Mouse (Mus musculus) C2C12 (cell line): Measurements from ENCODE around the gene Fgf7. TPM values are rescaled to one million over a fixed set of nuclear protein-coding genes. Genes with fewer than 3 reads are reported as not detected.

Source experiments
- H3K27me3 ChIP-seq: one replicate; pipeline ENCODE4 v1.6.1; 2011; ENCODE audit not compliant: control insufficient read depth, insufficient read depth, insufficient read length
- H3K36me3 ChIP-seq: one replicate; pipeline ENCODE4 v1.6.1; 2011; ENCODE audit not compliant: control insufficient read depth, insufficient read depth
- H3K4me3 ChIP-seq: one replicate; pipeline ENCODE4 v1.5.1; 2011; ENCODE audit warnings: mild to moderate bottlenecking, control low read depth; ENCODE audit not compliant: poor library complexity, insufficient read depth, severe bottlenecking
- H3K79me2 ChIP-seq: one replicate; pipeline ENCODE4 v1.6.1; 2011; ENCODE audit not compliant: control insufficient read depth, insufficient read depth
- H3K79me3 ChIP-seq: one replicate; pipeline ENCODE4 v1.6.1; 2011; ENCODE audit warnings: low read depth, control low read depth
- H3ac ChIP-seq: one replicate; pipeline ENCODE3; 2011; ENCODE audit warnings: low read depth; ENCODE audit not compliant: control insufficient read depth, insufficient read length
- CEBPB ChIP-seq: IDR thresholded peaks from one replicate; pipeline ENCODE4 v1.6.1; 2011; ENCODE audit warnings: low read depth, mild to moderate bottlenecking, control low read depth, moderate library complexity
- CTCF ChIP-seq: IDR thresholded peaks from one replicate; pipeline ENCODE4 v1.5.1; 2011; ENCODE audit not compliant: control insufficient read depth, insufficient read depth, insufficient read length
- FOSL1 ChIP-seq: IDR thresholded peaks from one replicate; pipeline ENCODE4 v1.8.0; 2011; ENCODE audit warnings: mild to moderate bottlenecking, low read length; ENCODE audit not compliant: poor library complexity, insufficient read depth, severe bottlenecking
- MAX ChIP-seq: IDR thresholded peaks from one replicate; pipeline ENCODE4 v1.6.1; 2011; ENCODE audit warnings: mild to moderate bottlenecking, control low read depth
- MYOD1 ChIP-seq: IDR thresholded peaks from one replicate; pipeline ENCODE4 v1.6.1; 2011; ENCODE audit warnings: low read depth; ENCODE audit not compliant: control insufficient read depth, insufficient read length
- MYOG ChIP-seq: IDR thresholded peaks from one replicate; pipeline ENCODE4 v1.6.1; 2011; ENCODE audit not compliant: control insufficient read depth, insufficient read length; ENCODE audit errors: extremely low read depth
- USF1 ChIP-seq: IDR thresholded peaks from one replicate; pipeline ENCODE4 v1.6.1; 2011; ENCODE audit warnings: low read depth, mild to moderate bottlenecking, control low read depth, moderate library complexity
- long read RNA-seq, 2 experiments: library from polyadenylated mRNA; unstranded; transcript quantifications; one replicate each; pipeline ENCODE4 v2.0.0; 2019 to 2020
- polyA plus RNA-seq: library from polyadenylated mRNA; unstranded; fragments of >200 nt; fragmentation: generic; extraction: Trizol; gene quantifications from one replicate; pipeline ENCODE4 v1.2.1, GENCODE M21; 2012; ENCODE audit warnings: missing spikeins

The Fgf7 gene
- polyA plus RNA-seq = 2.6 TPM
- long read RNA-seq, experiment 1, transcript Fgf7-201 (4 exons, 2,672 nt) = major isoform, 11 of 15 reads
- long read RNA-seq, experiment 1, partial matches to known transcripts = 0 of 15 reads
- long read RNA-seq, experiment 1, other reads (novel, unspliced or antisense) = 1 of 15 reads
- long read RNA-seq, experiment 2, transcript Fgf7-201 (4 exons, 2,672 nt) = major isoform, 86 of 105 reads
- long read RNA-seq, experiment 2, transcript Fgf7-202 (3 exons, 2,287 nt) = minor isoform, 7 of 105 reads
- long read RNA-seq, experiment 2, partial matches to known transcripts = 0 of 105 reads
- long read RNA-seq, experiment 2, other reads (novel, unspliced or antisense) = 12 of 105 reads

GRCm38 (mm10) chr2:126034379-126035005 lies at the start of gene Fgf7:
Gene Fgf7 (plus strand): TSS chr2:126034658.
- H3K27me3 ChIP-seq = no peaks in the 10 kb centered on the region
- TF ChIP-seq CTCF = peak; percentile 5
- no peak for TF ChIP-seq FOSL1
- no peak for TF ChIP-seq USF1
- TF ChIP-seq CEBPB = no peak
- TF ChIP-seq MYOD1 = peak; percentile 65
- H3K79me3 ChIP-seq = peaks cover 46% of the 10 kb centered on the region
- peaks cover 38% of the 10 kb centered on the region for H3K36me3 ChIP-seq
- H3K79me2 ChIP-seq = peaks cover 51% of the 10 kb centered on the region
- H3K4me3 ChIP-seq = peak within 1 kb of the TSS; percentile 40
- H3ac ChIP-seq = peak within 1 kb of the TSS; percentile 23

- Histone ChIP-seq H3K36me3 (no peaks in the 10 kb centered on the region), H3K4me3 (no peak overlapping the region), H3ac (no peak overlapping the region), H3K79me2 (no peaks in the 10 kb centered on the region), H3K27me3 (no peaks in the 10 kb centered on the region), H3K79me3 (no peaks in the 10 kb centered on the region)
- TF ChIP-seq USF1 (no peak), MYOD1 (no peak), FOSL1 (no peak), CTCF (no peak), CEBPB (no peak), MAX (no peak), MYOG (no peak)
These were observed 32.2 kb upstream of the Fgf7 start for GRCm38 (mm10) chr2:126002291-126002690.

GRCm38 (mm10) chr2:126006088-126006487 lies 28.4 kb upstream of the Fgf7 start:
- no peaks in the 10 kb centered on the region for H3K36me3 ChIP-seq
- H3K27me3 ChIP-seq = no peaks in the 10 kb centered on the region
- H3K79me3 ChIP-seq = no peaks in the 10 kb centered on the region
- no peak overlapping the region for H3K4me3 ChIP-seq
- H3ac ChIP-seq = no peak overlapping the region
- TF ChIP-seq CTCF (peak; percentile 47), USF1 (no peak), CEBPB (no peak)
- no peaks in the 10 kb centered on the region for H3K79me2 ChIP-seq

- H3K27me3 ChIP-seq = no peaks in the 10 kb centered on the region
- no peaks in the 10 kb centered on the region for H3K36me3 ChIP-seq
- H3K79me3 ChIP-seq = no peaks in the 10 kb centered on the region
- no peak overlapping the region for H3K4me3 ChIP-seq
- H3K79me2 ChIP-seq = no peaks in the 10 kb centered on the region
- TF ChIP-seq MAX (no peak), MYOD1 (no peak), CTCF (no peak), USF1 (no peak), CEBPB (no peak), FOSL1 (no peak)
- H3ac ChIP-seq = no peak overlapping the region
These were observed 27.7 kb upstream of the Fgf7 start for GRCm38 (mm10) chr2:126006742-126007141.

GRCm38 (mm10) chr2:126014989-126015710 lies 19.3 kb upstream of the Fgf7 start:
- H3ac ChIP-seq = no peak overlapping the region
- TF ChIP-seq MAX (no peak), MYOG (no peak)
- H3K27me3 ChIP-seq = no peaks in the 10 kb centered on the region

GRCm38 (mm10) chr2:126015763-126016473 lies 18.5 kb upstream of the Fgf7 start:
- Histone ChIP-seq H3K79me2 (no peaks in the 10 kb centered on the region), H3K79me3 (no peaks in the 10 kb centered on the region), H3K36me3 (no peaks in the 10 kb centered on the region), H3ac (no peak overlapping the region), H3K27me3 (no peaks in the 10 kb centered on the region), H3K4me3 (no peak overlapping the region)
- no peak for TF ChIP-seq MYOG
- TF ChIP-seq CEBPB = no peak
- no peak for TF ChIP-seq MYOD1
- no peak for TF ChIP-seq FOSL1
- TF ChIP-seq USF1 = no peak
- TF ChIP-seq MAX = no peak
- no peak for TF ChIP-seq CTCF

More at GRCm38 (mm10) chr2:126014989-126015710, 19.3 kb upstream of the Fgf7 start:
- no peaks in the 10 kb centered on the region for H3K36me3 ChIP-seq
- H3K79me2 ChIP-seq = no peaks in the 10 kb centered on the region
- H3K79me3 ChIP-seq = no peaks in the 10 kb centered on the region
- no peak overlapping the region for H3K4me3 ChIP-seq
